Mouse (Mus musculus) CH12.LX (cell line): ENCODE results near the gene Ceacam19. TPM values are rescaled to one million over a fixed set of nuclear protein-coding genes. Genes with fewer than 3 reads are reported as not detected.
A peak's percentile ranks its signal among the peaks of the same experiment; 100 is the strongest.

Experiments used
- DNase-seq: peaks from one replicate; pipeline ENCODE4 v3.0.0-alpha.2; 2013; ENCODE audit errors: extremely low read depth
- H3K27ac ChIP-seq: 2 replicates; pipeline ENCODE4 v1.5.1; 2012; ENCODE audit warnings: low read depth, mild to moderate bottlenecking, control low read depth, moderate library complexity; ENCODE audit not compliant: insufficient read depth
- H3K27me3 ChIP-seq: replicated peaks from 2 replicates; pipeline ENCODE3; 2012; ENCODE audit warnings: inconsistent platforms
- H3K36me3 ChIP-seq, 2 experiments: replicated peaks in 1 of 2; 2 replicates each; pipeline versions ENCODE3 to v1.6.1; 2012; ENCODE audit warnings: inconsistent platforms in 1 of 2, low read length in 1 of 2, mild to moderate bottlenecking in 1 of 2, mixed read lengths in 1 of 2, moderate library complexity in 1 of 2; ENCODE audit not compliant: control insufficient read depth in 1 of 2, insufficient read depth in 1 of 2
- H3K4me1 ChIP-seq, 2 experiments: 2 replicates each; pipeline ENCODE4 v1.6.1; 2012; ENCODE audit warnings: inconsistent platforms in 1 of 2, moderate library complexity in 1 of 2; ENCODE audit not compliant: insufficient read depth in 2 of 2, control insufficient read depth in 1 of 2
- H3K4me2 ChIP-seq: 2 replicates; pipeline ENCODE4 v1.6.1; 2012; ENCODE audit warnings: low read depth, mild to moderate bottlenecking, control low read depth; ENCODE audit not compliant: poor library complexity, insufficient read depth, severe bottlenecking
- H3K4me3 ChIP-seq, 3 experiments: fragments of 150-350 bp in 1 of 3; sonication (generic) in 1 of 3; replicated peaks in 1 of 3; 2 replicates each; pipeline versions ENCODE3 to v1.5.1; 2011 to 2012; ENCODE audit warnings: low read depth in 2 of 3, low read length in 2 of 3, mild to moderate bottlenecking in 2 of 3, moderate library complexity in 2 of 3, control low read depth in 1 of 3, improper control_type of control experiment in 1 of 3, inconsistent platforms in 1 of 3, mixed read lengths in 1 of 3; ENCODE audit not compliant: poor library complexity in 1 of 3
- H3K79me2 ChIP-seq: replicated peaks from 2 replicates; pipeline ENCODE4 v1.6.1; 2012; ENCODE audit warnings: mild to moderate bottlenecking, moderate library complexity; ENCODE audit not compliant: control insufficient read depth, poor library complexity, insufficient read depth, severe bottlenecking; ENCODE audit errors: extremely low read depth
- H3K9ac ChIP-seq: 2 replicates; pipeline ENCODE4 v1.6.1; 2012; ENCODE audit warnings: low read depth, mild to moderate bottlenecking, control low read depth, moderate library complexity; ENCODE audit not compliant: insufficient read depth
- H3K9me3 ChIP-seq: replicated peaks from 2 replicates; pipeline ENCODE3; 2012; ENCODE audit warnings: low read length, inconsistent platforms, mixed read lengths
- BHLHE40 ChIP-seq: IDR thresholded peaks from 2 replicates; pipeline ENCODE4 v1.6.1; 2011; ENCODE audit warnings: mild to moderate bottlenecking, low read depth, low read length, improper control_type of control experiment
- CHD1 ChIP-seq: IDR thresholded peaks from 2 replicates; pipeline ENCODE4 v1.6.1; 2012; ENCODE audit warnings: low read depth, low read length, improper control_type of control experiment, inconsistent platforms
- CHD2 ChIP-seq: IDR thresholded peaks from 2 replicates; pipeline ENCODE4 v1.6.1; 2011; ENCODE audit warnings: low read length, improper control_type of control experiment
- CTCF ChIP-seq, 2 experiments: IDR thresholded peaks in 1 of 2; conservative IDR thresholded peaks in 1 of 2; 2 replicates each; pipeline ENCODE4 v1.5.1; 2011 to 2012; ENCODE audit warnings: low read depth in 2 of 2, low read length in 2 of 2, improper control_type of control experiment in 1 of 2, inconsistent platforms in 1 of 2, mild to moderate bottlenecking in 1 of 2, moderate library complexity in 1 of 2
- ELF1 ChIP-seq: IDR thresholded peaks from 2 replicates; pipeline ENCODE4 v1.6.1; 2014; ENCODE audit warnings: low read depth, mild to moderate bottlenecking, inconsistent platforms, low read length, improper control_type of control experiment
- IRF4 ChIP-seq: IDR thresholded peaks from 2 replicates; pipeline ENCODE4 v1.6.1; 2014; ENCODE audit warnings: low read depth, mild to moderate bottlenecking, inconsistent platforms, low read length, improper control_type of control experiment
- JUN ChIP-seq: IDR thresholded peaks from 2 replicates; pipeline ENCODE4 v1.6.1; 2011; ENCODE audit warnings: low read depth, mild to moderate bottlenecking, low read length, improper control_type of control experiment, moderate library complexity; ENCODE audit not compliant: insufficient read depth
- JUND ChIP-seq: conservative IDR thresholded peaks from 2 replicates; pipeline ENCODE4 v1.6.1; 2011; ENCODE audit warnings: low read depth, low read length, improper control_type of control experiment
- MAFK ChIP-seq: IDR thresholded peaks from 2 replicates; pipeline ENCODE4 v1.6.1; 2011; ENCODE audit warnings: low read length, improper control_type of control experiment; ENCODE audit not compliant: insufficient replicate concordance
- MAZ ChIP-seq: IDR thresholded peaks from 2 replicates; pipeline ENCODE4 v1.6.1; 2012; ENCODE audit warnings: low read depth, mild to moderate bottlenecking, inconsistent platforms, low read length, improper control_type of control experiment, moderate library complexity
- MEF2A ChIP-seq: IDR thresholded peaks from 2 replicates; pipeline ENCODE4 v1.6.1; 2014; ENCODE audit warnings: low read depth, mild to moderate bottlenecking, inconsistent platforms, low read length, improper control_type of control experiment, borderline replicate concordance
- MXI1 ChIP-seq: IDR thresholded peaks from 2 replicates; pipeline ENCODE4 v1.6.1; 2011; ENCODE audit warnings: mild to moderate bottlenecking, low read depth, low read length, improper control_type of control experiment
- MYC ChIP-seq: IDR thresholded peaks from 2 replicates; pipeline ENCODE4 v1.6.1; 2011; ENCODE audit warnings: low read depth, mild to moderate bottlenecking, improper control_type of control experiment, low read length
- NELFE ChIP-seq: IDR thresholded peaks from 2 replicates; pipeline ENCODE4 v1.6.1; 2011; ENCODE audit warnings: low read depth, low read length, improper control_type of control experiment
- NRF1 ChIP-seq: IDR thresholded peaks from 2 replicates; pipeline ENCODE4 v1.6.1; 2014; ENCODE audit warnings: low read depth, mild to moderate bottlenecking, inconsistent platforms, low read length, improper control_type of control experiment, moderate library complexity
- PAX5 ChIP-seq: IDR thresholded peaks from 2 replicates; pipeline ENCODE4 v1.6.1; 2012; ENCODE audit warnings: low read length, inconsistent platforms, mixed read lengths
- POLR2A ChIP-seq: IDR thresholded peaks from 2 replicates; pipeline ENCODE4 v1.6.1; 2011; ENCODE audit warnings: low read depth, mild to moderate bottlenecking, improper control_type of control experiment, low read length
- POLR2AphosphoS2 ChIP-seq: IDR thresholded peaks from 2 replicates; pipeline ENCODE4 v1.6.1; 2011; ENCODE audit warnings: low read depth, low read length, improper control_type of control experiment
- RAD21 ChIP-seq: IDR thresholded peaks from 2 replicates; pipeline ENCODE4 v1.6.1; 2011; ENCODE audit warnings: low read depth, mild to moderate bottlenecking, low read length, improper control_type of control experiment, moderate library complexity
- RCOR1 ChIP-seq: conservative IDR thresholded peaks from 2 replicates; pipeline ENCODE4 v1.6.1; 2012; ENCODE audit warnings: low read depth, mild to moderate bottlenecking, inconsistent platforms, low read length, improper control_type of control experiment
- SIN3A ChIP-seq: IDR thresholded peaks from 2 replicates; pipeline ENCODE4 v1.6.1; 2012; ENCODE audit warnings: low read length, improper control_type of control experiment, inconsistent platforms
- SMC3 ChIP-seq: IDR thresholded peaks from 2 replicates; pipeline ENCODE4 v1.6.1; 2011; ENCODE audit warnings: low read depth, low read length, improper control_type of control experiment
- TBP ChIP-seq: conservative IDR thresholded peaks from 2 replicates; pipeline ENCODE4 v1.6.1; 2011; ENCODE audit warnings: low read depth, low read length, improper control_type of control experiment
- UBTF ChIP-seq: IDR thresholded peaks from 2 replicates; pipeline ENCODE4 v1.6.1; 2012; ENCODE audit warnings: low read depth, mild to moderate bottlenecking, inconsistent platforms, low read length, improper control_type of control experiment, moderate library complexity
- USF2 ChIP-seq: conservative IDR thresholded peaks from 2 replicates; pipeline ENCODE4 v1.6.1; 2011; ENCODE audit warnings: low read depth, low read length, improper control_type of control experiment
- ZC3H11A ChIP-seq: IDR thresholded peaks from 2 replicates; pipeline ENCODE4 v1.6.1; 2012; ENCODE audit warnings: low read depth, mild to moderate bottlenecking, inconsistent platforms, low read length, improper control_type of control experiment
- ZKSCAN1 ChIP-seq: IDR thresholded peaks from 2 replicates; pipeline ENCODE4 v1.6.1; 2012; ENCODE audit warnings: low read depth, inconsistent platforms, low read length, improper control_type of control experiment, borderline replicate concordance
- ZMIZ1 ChIP-seq: IDR thresholded peaks from 2 replicates; pipeline ENCODE4 v1.6.1; 2012; ENCODE audit warnings: low read depth, mild to moderate bottlenecking, inconsistent platforms, low read length, improper control_type of control experiment
- ZNF384 ChIP-seq: IDR thresholded peaks from 2 replicates; pipeline ENCODE4 v1.6.1; 2012; ENCODE audit warnings: low read depth, low read length, improper control_type of control experiment, inconsistent platforms
- dilution Hi-C: fragments of 300-500 bp; cut with MboI; formaldehyde crosslinking; loops from 2 replicates; pipeline ENCODE4 v1.14.3; 2020; ENCODE audit warnings: low sequenced_read_pairs; ENCODE audit not compliant: extremely low pct_unique_long_range_greater_than_20kb, extremely low pct_ligation_motif_present
- in situ Hi-C: fragments of 300-500 bp; cut with MboI; formaldehyde crosslinking; loops from 3 replicates; pipeline ENCODE4 v1.14.3; 2019; ENCODE audit warnings: low sequenced_read_pairs, low pct_ligation_motif_present, low pct_unique_long_range_greater_than_20kb, mixed read lengths
- polyA plus RNA-seq: library from polyadenylated mRNA; unstranded; fragments of >175 nt; gene quantifications from 2 replicates; pipeline ENCODE4 v1.2.1, GENCODE M21; 2012; ENCODE audit warnings: low read depth; ENCODE audit not compliant: insufficient read length
- total RNA-seq, 2 experiments: library from RNA; depleted of rRNA; stranded (reverse); fragments of 300-350 nt in 1 of 2; fragments of >200 nt in 1 of 2; gene quantifications; 2 replicates each; pipeline ENCODE4 v1.2.3; 2012 to 2014

Gene Ceacam19
- total and polyA plus RNA-seq, 3 experiments, result 0.08 TPM; not detected in 2

- Histone ChIP-seq H3K27ac (peak overlapping the region; percentile 45), H3K79me2 (no peaks in the 10 kb centered on the region), H3K4me1 (peaks cover 16 to 49% of the 10 kb centered on the region in 2 experiments), H3K36me3 (peaks cover 0 to 8% of the 10 kb centered on the region in 2 experiments), H3K9ac (no peak overlapping the region), H3K4me3 (no peak overlapping the region), H3K9me3 (no peaks in the 10 kb centered on the region), H3K27me3 (no peaks in the 10 kb centered on the region), H3K4me2 (0 out of 2 replicates have a peak overlapping the region, but pooled peaks have one; percentile 41)
- DNase-seq, result peak; percentile 68
- TF ChIP-seq JUN, result no peak
- TF ChIP-seq SIN3A, result no peak
- peak; percentile 70 to 94 for TF ChIP-seq CTCF (conservative IDR thresholded peaks at IDR 0.05 in 1 of 2, IDR thresholded peaks at IDR 0.05 in 1 of 2; ENCODE audit: low read depth in 2 of 2, low read length in 2 of 2)
- TF ChIP-seq POLR2A, result no peak
- peak; percentile 93 for TF ChIP-seq RAD21
- TF ChIP-seq CHD2, result no peak
- peak; percentile 93 for TF ChIP-seq SMC3
- no peak for TF ChIP-seq ZNF384
- no peak for TF ChIP-seq MYC
- TF ChIP-seq ELF1, result 0 out of 2 replicates have a peak, but pooled peaks have one; percentile 19
- peak; percentile 38; the same call in 1 of the 2 replicates for TF ChIP-seq NELFE
- TF ChIP-seq ZC3H11A, result peak; percentile 74
- no peak for TF ChIP-seq CHD1
- in situ Hi-C loops (loop anchor here (5.0 to 25.0 kb wide), 4 partner anchors 70 to 460 kb away; partner anchors contain the start of genes Bloc1s3, Ckm, Clptm1 and Klc3), dilution Hi-C loops (no loop called here)
Observed at GRCm38 (mm10) chr7:19871943-19872601, 15.7 kb downstream of the Ceacam19 start.

- Histone ChIP-seq H3K9ac (peak overlapping the region; percentile 20), H3K36me3 (peaks cover 0 to 8% of the 10 kb centered on the region in 2 experiments), H3K27ac (peak overlapping the region; percentile 77), H3K27me3 (no peaks in the 10 kb centered on the region), H3K4me1 (peaks cover 14 to 50% of the 10 kb centered on the region in 2 experiments), H3K4me3 (peak overlapping the region; percentile 26 to 65 (median 61)), H3K4me2 (peak overlapping the region; percentile 41; the same call in 1 of the 2 replicates), H3K9me3 (no peaks in the 10 kb centered on the region), H3K79me2 (no peaks in the 10 kb centered on the region)
- dilution Hi-C loops (no loop called here), in situ Hi-C loops (loop anchor here (5.0 to 25.0 kb wide), 4 partner anchors 69 to 459 kb away; partner anchors contain the start of genes Bloc1s3, Ckm, Clptm1 and Klc3)
- DNase-seq, result peak; percentile 83
- TF ChIP-seq MAZ (peak; percentile 89), RAD21 (no peak; the same call in 1 of the 2 replicates), IRF4 (peak; percentile 95), RCOR1 (no peak; the same call in 1 of the 2 replicates), JUND (no peak; the same call in 1 of the 2 replicates), ZMIZ1 (peak; percentile 85), PAX5 (no peak), BHLHE40 (peak; percentile 63), SIN3A (peak; percentile 84), TBP (peak; percentile 80), ZC3H11A (no peak), MYC (0 out of 2 replicates have a peak, but pooled peaks have one; percentile 40), MXI1 (0 out of 2 replicates have a peak, but pooled peaks have one; percentile 21), NELFE (peak; percentile 85), CHD2 (peak; percentile 68; the same call in 1 of the 2 replicates), NRF1 (peak; percentile 14; the same call in 1 of the 2 replicates), ZKSCAN1 (no peak), POLR2AphosphoS2 (no peak), JUN (peak; percentile 9), UBTF (no peak), MEF2A (peak; percentile 75; the same call in 1 of the 2 replicates), MAFK (peak; percentile 51; the same call in 1 of the 2 replicates), USF2 (no peak)
Observed at GRCm38 (mm10) chr7:19871137-19871621, 16.6 kb downstream of the Ceacam19 start.
